In genomic region chr7:97578361-97579066, GRCm38 (mm10) we compare ENCODE assay signal across 8 mouse cellular contexts. TPM values are rescaled to one million over a fixed set of nuclear protein-coding genes. Genes with fewer than 3 reads are reported as not detected.
DNase-seq lines count a peak whose midpoint lies in the region; ATAC-seq and TF ChIP-seq lines count a peak whose summit lies in the region.

No protein-coding gene starts in this region.

- H3K9ac ChIP-seq in embryonic facial prominence, embryonic 12.5 days, result peak overlapping the region; percentile 94
- H3K9ac ChIP-seq in heart, embryonic 11.5 days (ENCODE audit: low read depth, low read length), result peak overlapping the region; percentile 100
- peak overlapping the region; percentile 97 for H3K9ac ChIP-seq in kidney, postnatal 0 days (ENCODE audit: low read depth, low read length)
- peak overlapping the region; percentile 79 for H3K9ac ChIP-seq in liver, adult 2 months (ENCODE audit: low read depth, low read length)

- 0 out of 2 replicates have a peak, but pooled peaks have one; percentile 10 for ATAC-seq in embryonic facial prominence, embryonic 12.5 days (ENCODE audit: insufficient number of reproducible peaks, insufficient read depth, low FRiP score, low TSS enrichment)
- ATAC-seq in heart, embryonic 11.5 days (replicated peaks; ENCODE audit: insufficient number of reproducible peaks, low FRiP score, low TSS enrichment), result no peak
- no peak for ATAC-seq in kidney, postnatal 0 days (replicated peaks; ENCODE audit: low FRiP score, low read depth)

- peak overlapping the region; percentile 63 for H3K4me3 ChIP-seq in embryonic facial prominence, embryonic 12.5 days
- peak overlapping the region; percentile 100 for H3K4me3 ChIP-seq in heart, embryonic 11.5 days (ENCODE audit: low read depth, low read length)
- peak overlapping the region; percentile 98 for H3K4me3 ChIP-seq in kidney, postnatal 0 days (replicated peaks; ENCODE audit: low read depth, low read length)
- H3K4me3 ChIP-seq in liver, adult 2 months (ENCODE audit: insufficient read depth, low read depth, low read length), result peak overlapping the region; percentile 57

- H3K79me2 ChIP-seq in liver, adult 2 months (ENCODE audit: control insufficient read depth, insufficient read depth, low read length), result peaks cover 2% of the 10 kb centered on the region; the same call in 1 of the 2 replicates

- peak; percentile 23 for DNase-seq in urinary bladder, adult 2 months (ENCODE audit: low spot score)
- DNase-seq in urinary bladder, postnatal 10 days (ENCODE audit: low spot score), result no peak
- DNase-seq in kidney, postnatal 0 days (ENCODE audit: low spot score), result peak; percentile 40
- peak; percentile 63 for DNase-seq in liver, adult 2 months (ENCODE audit: extremely low read depth, low read depth, low spot score)
- peak; percentile 43 for DNase-seq in neural tube, embryonic 10.5 days (ENCODE audit: extremely low spot score, low spot score)
- DNase-seq in thymus, postnatal 14 days, result peak; percentile 49

- H3K27ac ChIP-seq in embryonic facial prominence, embryonic 12.5 days, result peak overlapping the region; percentile 94; the same call in 1 of the 2 replicates
- H3K27ac ChIP-seq in heart, embryonic 11.5 days (ENCODE audit: low read depth, low read length), result peak overlapping the region; percentile 94
- peak overlapping the region; percentile 99 for H3K27ac ChIP-seq in kidney, postnatal 0 days
- peak overlapping the region; percentile 87 for H3K27ac ChIP-seq in liver, adult 2 months (replicated peaks; ENCODE audit: insufficient read depth, low read depth, low read length)

- no peak for TF ChIP-seq POLR2A in liver, adult 2 months (IDR thresholded peaks at IDR 0.05; ENCODE audit: extremely low read depth, insufficient read depth, low read length)

- no peak for TF ChIP-seq CTCF in kidney, postnatal 0 days (IDR thresholded peaks at IDR 0.05; ENCODE audit: low read depth)
- 0 out of 2 replicates have a peak, but pooled peaks have one; percentile 5 for TF ChIP-seq CTCF in liver, adult 2 months (IDR thresholded peaks at IDR 0.05; ENCODE audit: low read depth, low read length)

- H3K9me3 ChIP-seq in embryonic facial prominence, embryonic 12.5 days, result no peaks in the 10 kb centered on the region
- H3K9me3 ChIP-seq in heart, embryonic 11.5 days (replicated peaks; ENCODE audit: control insufficient read depth, low read length), result no peaks in the 10 kb centered on the region
- no peaks in the 10 kb centered on the region for H3K9me3 ChIP-seq in kidney, postnatal 0 days (replicated peaks; ENCODE audit: low read length)

- WGBS in embryonic facial prominence, embryonic 12.5 days, result 30% methylated on average over 8 of the region's 8 CpGs
- WGBS in heart, embryonic 11.5 days (ENCODE audit: insufficient replicate concordance), result 25% methylated on average over 8 of the region's 8 CpGs
- WGBS in kidney, postnatal 0 days, result 26% methylated on average over 8 of the region's 8 CpGs
- WGBS in liver, adult 2 months, result 22% methylated on average over 8 of the region's 8 CpGs

- H3K4me2 ChIP-seq in embryonic facial prominence, embryonic 12.5 days (replicated peaks), result peak overlapping the region; percentile 82
- peak overlapping the region; percentile 90 for H3K4me2 ChIP-seq in heart, embryonic 11.5 days
- peak overlapping the region; percentile 73 for H3K4me2 ChIP-seq in kidney, postnatal 0 days (ENCODE audit: low read length)

- peaks cover 3% of the 10 kb centered on the region; the same call in 1 of the 2 replicates for H3K4me1 ChIP-seq in embryonic facial prominence, embryonic 12.5 days
- H3K4me1 ChIP-seq in heart, embryonic 11.5 days (ENCODE audit: control insufficient read depth, insufficient read depth, low read length), result peaks cover 9% of the 10 kb centered on the region; the same call in 1 of the 2 replicates
- no peaks in the 10 kb centered on the region; the same call in 1 of the 2 replicates for H3K4me1 ChIP-seq in kidney, postnatal 0 days (replicated peaks; ENCODE audit: insufficient read depth, low read length)
- H3K4me1 ChIP-seq in liver, adult 2 months (ENCODE audit: control insufficient read depth, insufficient read depth, low read length), result peaks cover 7% of the 10 kb centered on the region; the same call in 1 of the 2 replicates

- H3K36me3 ChIP-seq in embryonic facial prominence, embryonic 12.5 days, result peaks cover 4% of the 10 kb centered on the region; the same call in 1 of the 2 replicates
- H3K36me3 ChIP-seq in heart, embryonic 11.5 days (ENCODE audit: control insufficient read depth, insufficient read depth, low read length), result no peaks in the 10 kb centered on the region
- 0 out of 2 replicates have a peak, but pooled peaks cover 3% of the 10 kb centered on the region for H3K36me3 ChIP-seq in kidney, postnatal 0 days (ENCODE audit: insufficient read depth, low read length)
- H3K36me3 ChIP-seq in liver, adult 2 months (ENCODE audit: control insufficient read depth, insufficient read depth, low read length), result peaks cover 11% of the 10 kb centered on the region

- no peaks in the 10 kb centered on the region for H3K27me3 ChIP-seq in embryonic facial prominence, embryonic 12.5 days
- no peaks in the 10 kb centered on the region for H3K27me3 ChIP-seq in heart, embryonic 11.5 days (ENCODE audit: control insufficient read depth, insufficient read depth, low read length)
- no peaks in the 10 kb centered on the region for H3K27me3 ChIP-seq in kidney, postnatal 0 days (ENCODE audit: insufficient read depth, low read length)
- no peaks in the 10 kb centered on the region for H3K27me3 ChIP-seq in liver, adult 2 months (ENCODE audit: control insufficient read depth, insufficient read depth, low read length)

RNA-seq across cellular contexts. Expression of gene Aamdc, which starts 0.8 kb away (rescaled TPM):
- 54.3 and 64.7 TPM in 2 replicates for polyA plus RNA-seq in urinary bladder, adult 2 months (2012; rRNA removed)
- polyA plus RNA-seq in embryonic facial prominence, embryonic 12.5 days (2016; fragmentation: Nextera tagmentation; extraction: Ambion mirVana), result 54.7 and 59.5 TPM in 2 replicates
- polyA plus RNA-seq in heart, embryonic 11.5 days (2014; fragmentation: Nextera tagmentation; extraction: Ambion mirVana), result 34.1 and 37.0 TPM in 2 replicates
- 59.7 and 61.4 TPM in 2 replicates for polyA plus RNA-seq in kidney, postnatal 0 days (2015; fragmentation: Nextera tagmentation; extraction: Ambion mirVana)
- total RNA-seq in liver, adult 2 months (2014; rRNA removed), result 33.7 and 45.0 TPM in 2 replicates
- 23.9 and 24.9 TPM in 2 replicates for polyA plus RNA-seq in liver, adult 2 months (2012; rRNA removed)

RNA-seq across cellular contexts. Expression of gene Rsf1, which starts 1.2 kb away (rescaled TPM):
- 6.3 and 12.6 TPM in 2 replicates for polyA plus RNA-seq in urinary bladder, adult 2 months (2012; rRNA removed)
- 33.4 and 34.2 TPM in 2 replicates for polyA plus RNA-seq in embryonic facial prominence, embryonic 12.5 days (2016; fragmentation: Nextera tagmentation; extraction: Ambion mirVana)
- polyA plus RNA-seq in heart, embryonic 11.5 days (2014; fragmentation: Nextera tagmentation; extraction: Ambion mirVana), result 13.3 and 16.2 TPM in 2 replicates
- 17.7 and 22.0 TPM in 2 replicates for polyA plus RNA-seq in kidney, postnatal 0 days (2015; fragmentation: Nextera tagmentation; extraction: Ambion mirVana)
- 7.4 and 8.0 TPM in 2 replicates for total RNA-seq in liver, adult 2 months (2014; rRNA removed)
- 0.93 and 1.2 TPM in 2 replicates for polyA plus RNA-seq in liver, adult 2 months (2012; rRNA removed)
